Mouse (Mus musculus) spleen, adult 2 months (tissue): ENCODE results near the gene Mpnd.

Source experiments
- CTCF ChIP-seq: fragments of 200-500 bp; IDR thresholded peaks from 2 replicates; pipeline ENCODE4 v1.5.1; 2011; ENCODE audit warnings: mild to moderate bottlenecking, inconsistent platforms; ENCODE audit not compliant: insufficient read depth, insufficient read length, insufficient replicate concordance; ENCODE audit errors: extremely low read depth
- POLR2A ChIP-seq: fragments of 200-500 bp; IDR thresholded peaks from 2 replicates; pipeline ENCODE4 v1.6.1; 2011; ENCODE audit warnings: low read depth, low read length, inconsistent platforms

GRCm38 (mm10) chr17:56031431-56031830, 25.9 kb downstream of the Mpnd start:
- TF ChIP-seq CTCF: no peak
- no peak for TF ChIP-seq POLR2A
